Mouse (Mus musculus) forebrain, embryonic 10.5 days (tissue): ENCODE results near the gene Urad. TPM values are rescaled to one million over a fixed set of nuclear protein-coding genes. Genes with fewer than 3 reads are reported as not detected.

Source experiments
- DNase-seq: peaks from one replicate; pipeline ENCODE4 v3.0.0-alpha.2; 2017; ENCODE audit warnings: low spot score; ENCODE audit errors: extremely low spot score
- H3K27ac ChIP-seq: fragments of 300-500 bp; sonication (generic); 2 replicates; pipeline ENCODE4 v1.5.1; 2016; ENCODE audit warnings: mild to moderate bottlenecking
- H3K27me3 ChIP-seq: fragments of 300-500 bp; sonication (generic); 2 replicates; pipeline ENCODE4 v1.6.1; 2016; ENCODE audit warnings: mild to moderate bottlenecking; ENCODE audit not compliant: poor library complexity, severe bottlenecking
- H3K36me3 ChIP-seq: fragments of 300-500 bp; sonication (generic); replicated peaks from 2 replicates; pipeline ENCODE4 v1.6.1; 2016; ENCODE audit warnings: mild to moderate bottlenecking, moderate library complexity
- H3K4me1 ChIP-seq: fragments of 300-500 bp; sonication (generic); 2 replicates; pipeline ENCODE4 v1.6.1; 2016
- H3K4me3 ChIP-seq: fragments of 300-500 bp; sonication (generic); 2 replicates; pipeline ENCODE4 v1.5.1; 2016; ENCODE audit warnings: mild to moderate bottlenecking, moderate library complexity
- H3K9me3 ChIP-seq: fragments of 300-500 bp; sonication (generic); 2 replicates; pipeline ENCODE4 v1.6.1; 2016; ENCODE audit warnings: mild to moderate bottlenecking, moderate library complexity
- WGBS: fragments of 180-500 bp; shearing (Covaris S2); methylation state at CpG from one replicate; pipeline ENCODE4 v1.1.7; 2016; 5-methylcytosine and 5-hydroxymethylcytosine counted together
- polyA plus RNA-seq: library from polyadenylated mRNA; unstranded; fragments of >200 nt; fragmentation: Nextera tagmentation; extraction: Ambion mirVana; gene quantifications from 2 replicates; pipeline ENCODE4 v1.2.1, GENCODE M21; 2016

Gene Urad
- polyA plus RNA-seq, result not detected in 2 replicates

GRCm38 (mm10) chr5:147322183-147322582, at the start of gene Urad:
Gene Urad, minus strand, starts transcription at chr5:147322440.
- Histone ChIP-seq H3K27ac (no peak within 1 kb of the TSS), H3K27me3 (peaks cover 63% of the 10 kb centered on the region), H3K9me3 (no peaks in the 10 kb centered on the region), H3K4me1 (no peaks in the 10 kb centered on the region), H3K36me3 (no peaks in the 10 kb centered on the region), H3K4me3 (no peak within 1 kb of the TSS)
- 79% methylated on average over 8 of the region's 8 CpGs for WGBS
- DNase-seq, result no peak

- Histone ChIP-seq H3K4me1 (no peaks in the 10 kb centered on the region), H3K4me3 (no peak overlapping the region), H3K27ac (no peak overlapping the region), H3K36me3 (no peaks in the 10 kb centered on the region), H3K27me3 (no peaks in the 10 kb centered on the region), H3K9me3 (no peaks in the 10 kb centered on the region)
- DNase-seq, result no peak
- WGBS, result 94% methylated on average over 8 of the region's 8 CpGs
Observed at GRCm38 (mm10) chr5:147370276-147370675, 48.0 kb upstream of the Urad start.

- Histone ChIP-seq H3K27ac (no peak overlapping the region), H3K27me3 (no peaks in the 10 kb centered on the region), H3K4me3 (no peak overlapping the region), H3K36me3 (no peaks in the 10 kb centered on the region), H3K4me1 (no peaks in the 10 kb centered on the region), H3K9me3 (no peaks in the 10 kb centered on the region)
- WGBS, result 97% methylated on average over 6 of the region's 6 CpGs
- DNase-seq, result no peak
Observed at GRCm38 (mm10) chr5:147368221-147368620, 46.0 kb upstream of the Urad start.

GRCm38 (mm10) chr5:147365995-147366765, 43.9 kb upstream of the Urad start:
- Histone ChIP-seq H3K4me3 (no peak overlapping the region), H3K4me1 (no peaks in the 10 kb centered on the region), H3K36me3 (no peaks in the 10 kb centered on the region), H3K27me3 (no peaks in the 10 kb centered on the region), H3K27ac (no peak overlapping the region), H3K9me3 (no peaks in the 10 kb centered on the region)
- 83% methylated on average over 16 of the region's 16 CpGs for WGBS
- DNase-seq, result no peak

DNA sequence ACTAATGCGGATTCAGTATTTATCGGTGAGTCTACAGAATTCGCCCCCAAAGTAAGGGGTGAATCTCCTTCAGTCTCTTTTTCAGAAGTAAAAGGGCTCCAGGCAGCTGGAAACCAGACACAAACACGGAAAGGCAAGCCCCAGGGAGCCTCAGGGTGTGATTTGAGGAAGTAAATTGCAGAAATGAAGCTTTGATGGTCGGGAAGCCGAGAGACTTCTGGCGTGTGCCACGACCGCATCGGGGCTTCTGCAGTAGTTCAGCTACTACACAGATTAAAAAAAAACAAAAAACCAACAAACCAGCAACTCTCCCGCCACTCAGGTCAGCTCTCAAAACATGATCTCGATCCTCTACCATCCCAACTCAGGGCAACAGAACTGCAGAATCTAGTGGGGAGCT, 40.8 kb upstream of the Urad start:
- H3K4me3 ChIP-seq, result no peak overlapping the region
- H3K36me3 ChIP-seq, result no peaks in the 10 kb centered on the region
- WGBS, result 86% methylated on average over 12 of the region's 12 CpGs
- H3K27me3 ChIP-seq, result no peaks in the 10 kb centered on the region
- H3K4me1 ChIP-seq, result no peaks in the 10 kb centered on the region
- H3K27ac ChIP-seq, result no peak overlapping the region
- no peaks in the 10 kb centered on the region for H3K9me3 ChIP-seq
- DNase-seq, result no peak

GRCm38 (mm10) chr5:147358481-147358880, 36.2 kb upstream of the Urad start:
- DNase-seq, result no peak
- Histone ChIP-seq H3K9me3 (no peaks in the 10 kb centered on the region), H3K4me3 (no peak overlapping the region), H3K27ac (no peak overlapping the region), H3K27me3 (no peaks in the 10 kb centered on the region), H3K4me1 (no peaks in the 10 kb centered on the region), H3K36me3 (no peaks in the 10 kb centered on the region)
- WGBS, result 90% methylated on average over 11 of the region's 11 CpGs

- WGBS, result 48% methylated on average over 3 of the region's 3 CpGs
- no peak overlapping the region for H3K4me3 ChIP-seq
- no peaks in the 10 kb centered on the region for H3K9me3 ChIP-seq
- H3K4me1 ChIP-seq, result no peaks in the 10 kb centered on the region
- H3K36me3 ChIP-seq, result no peaks in the 10 kb centered on the region
- H3K27me3 ChIP-seq, result no peaks in the 10 kb centered on the region
- no peak for DNase-seq
- H3K27ac ChIP-seq, result no peak overlapping the region
Observed at GRCm38 (mm10) chr5:147357536-147357935, 35.3 kb upstream of the Urad start.

- Histone ChIP-seq H3K9me3 (no peaks in the 10 kb centered on the region), H3K27me3 (no peaks in the 10 kb centered on the region), H3K4me3 (no peak overlapping the region), H3K27ac (no peak overlapping the region), H3K36me3 (no peaks in the 10 kb centered on the region), H3K4me1 (no peaks in the 10 kb centered on the region)
- DNase-seq, result no peak
- WGBS, result 93% methylated on average over 13 of the region's 13 CpGs
Observed at GRCm38 (mm10) chr5:147356260-147357055, 34.2 kb upstream of the Urad start.

DNA sequence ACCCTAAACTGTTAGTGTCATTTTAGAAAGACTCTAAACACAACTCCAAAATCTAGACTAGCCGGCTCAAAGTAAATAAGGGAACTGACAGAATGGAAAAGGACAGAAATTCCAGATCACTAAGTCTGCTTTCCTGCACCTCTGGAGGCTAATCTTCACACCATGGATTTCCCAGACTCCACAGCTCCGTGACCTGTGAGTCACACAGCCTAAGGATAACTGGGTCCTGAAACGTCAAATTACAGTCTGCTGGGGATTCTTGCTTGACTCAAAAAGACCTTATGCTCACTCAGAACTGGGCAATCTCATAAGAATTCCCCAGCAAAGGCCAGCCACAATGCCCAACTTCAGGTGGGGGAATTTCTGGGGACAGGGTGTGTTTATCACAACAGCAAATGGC, 33.5 kb upstream of the Urad start:
- H3K4me1 ChIP-seq, result no peaks in the 10 kb centered on the region
- H3K4me3 ChIP-seq, result no peak overlapping the region
- no peaks in the 10 kb centered on the region for H3K36me3 ChIP-seq
- H3K27me3 ChIP-seq, result no peaks in the 10 kb centered on the region
- DNase-seq, result no peak
- no peaks in the 10 kb centered on the region for H3K9me3 ChIP-seq
- 77% methylated on average over 3 of the region's 3 CpGs for WGBS
- no peak overlapping the region for H3K27ac ChIP-seq

DNA sequence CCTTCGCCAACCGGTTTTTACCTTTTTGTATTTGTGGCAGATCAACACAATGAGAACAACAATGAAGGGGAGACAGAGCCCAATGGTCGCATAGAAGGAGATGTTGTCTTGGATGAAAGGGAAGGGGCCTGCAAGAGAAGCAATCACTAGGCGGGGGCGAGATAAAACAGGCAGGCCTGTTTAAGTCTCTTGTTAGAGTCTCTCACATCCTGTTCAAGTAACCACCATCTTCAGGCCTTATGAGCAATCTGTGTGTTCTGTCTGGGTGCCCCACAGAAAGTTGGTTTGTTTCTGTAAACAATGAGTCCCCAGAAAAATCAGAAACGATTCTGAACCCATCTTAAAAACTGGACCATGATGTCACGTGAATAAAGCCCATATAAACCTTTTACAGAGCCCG, 32.7 kb upstream of the Urad start:
- Histone ChIP-seq H3K4me1 (no peaks in the 10 kb centered on the region), H3K36me3 (no peaks in the 10 kb centered on the region), H3K4me3 (no peak overlapping the region), H3K9me3 (no peaks in the 10 kb centered on the region), H3K27ac (no peak overlapping the region), H3K27me3 (no peaks in the 10 kb centered on the region)
- no peak for DNase-seq
- WGBS, result 77% methylated on average over 8 of the region's 8 CpGs

DNA sequence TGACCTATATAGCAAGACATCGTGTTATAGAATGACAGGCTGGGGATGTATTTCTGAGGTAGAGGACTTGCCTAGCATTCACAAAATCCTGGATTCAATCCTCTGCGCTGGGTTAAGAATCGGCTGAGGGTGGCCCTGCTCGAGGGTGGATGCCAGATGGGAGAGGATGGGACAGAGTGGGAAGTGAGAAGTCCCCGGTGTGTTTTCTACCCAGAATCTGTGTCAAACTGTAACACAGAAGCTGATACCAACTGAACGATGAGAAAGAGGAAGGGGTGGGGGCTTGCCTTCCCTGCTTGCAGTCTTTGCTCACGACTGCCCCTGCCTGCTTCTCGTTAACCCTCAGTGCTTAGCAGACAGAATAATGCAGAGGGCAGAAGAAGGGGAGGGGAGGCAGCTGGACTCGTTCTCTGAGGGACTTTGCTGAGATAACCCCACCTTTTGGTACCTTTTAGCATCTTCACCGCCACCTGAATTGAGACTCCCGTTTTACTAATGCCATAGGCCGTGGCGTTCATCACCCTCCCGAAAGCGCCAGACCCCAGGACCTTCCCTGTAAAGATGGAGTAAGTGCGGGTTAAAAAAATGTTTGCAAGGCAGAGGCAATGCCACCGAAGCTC, 32.0 kb upstream of the Urad start:
- Histone ChIP-seq H3K4me1 (no peaks in the 10 kb centered on the region), H3K36me3 (no peaks in the 10 kb centered on the region), H3K27me3 (no peaks in the 10 kb centered on the region), H3K9me3 (no peaks in the 10 kb centered on the region), H3K27ac (no peak overlapping the region), H3K4me3 (no peak overlapping the region)
- no peak for DNase-seq
- WGBS, result 65% methylated on average over 17 of the region's 17 CpGs

- no peak overlapping the region for H3K4me3 ChIP-seq
- H3K36me3 ChIP-seq, result no peaks in the 10 kb centered on the region
- H3K27ac ChIP-seq, result no peak overlapping the region
- 92% methylated on average over 8 of the region's 8 CpGs for WGBS
- H3K4me1 ChIP-seq, result no peaks in the 10 kb centered on the region
- H3K9me3 ChIP-seq, result no peaks in the 10 kb centered on the region
- H3K27me3 ChIP-seq, result no peaks in the 10 kb centered on the region
- DNase-seq, result no peak
Observed at GRCm38 (mm10) chr5:147351931-147352330, 29.7 kb upstream of the Urad start.

GRCm38 (mm10) chr5:147345981-147346380, 23.7 kb upstream of the Urad start:
- H3K4me1 ChIP-seq, result no peaks in the 10 kb centered on the region
- no peaks in the 10 kb centered on the region for H3K27me3 ChIP-seq
- no peaks in the 10 kb centered on the region for H3K36me3 ChIP-seq
- no peaks in the 10 kb centered on the region for H3K9me3 ChIP-seq
- no peak overlapping the region for H3K4me3 ChIP-seq
- DNase-seq, result no peak
- no peak overlapping the region for H3K27ac ChIP-seq
- 75% methylated on average over 1 of the region's 1 CpGs for WGBS
